Mouse (Mus musculus) liver, embryonic 11.5 days (tissue): ENCODE results near the gene Lst1. TPM values are rescaled to one million over a fixed set of nuclear protein-coding genes. Genes with fewer than 3 reads are reported as not detected.
A peak's percentile ranks its signal among the peaks of the same experiment; 100 is the strongest.

Source experiments
- ATAC-seq: fragments of 200-750 bp; cut with Nextera tagmentation; replicated peaks from 2 replicates; pipeline ENCODE4 v1.8.0; 2017; ENCODE audit warnings: moderate number of reproducible peaks, mild to moderate bottlenecking, moderate TSS enrichment, moderate library complexity; ENCODE audit not compliant: low FRiP score
- DNase-seq: peaks from one replicate; pipeline ENCODE4 v3.0.0-alpha.2; 2017; ENCODE audit warnings: low spot score
- H3K27ac ChIP-seq: fragments of 300-500 bp; sonication (generic); 2 replicates; pipeline ENCODE4 v1.5.1; 2014; ENCODE audit warnings: mild to moderate bottlenecking, low read depth, low read length, control low read depth
- H3K27me3 ChIP-seq: fragments of 300-500 bp; sonication (generic); replicated peaks from 2 replicates; pipeline ENCODE4 v1.6.1; 2014; ENCODE audit warnings: low read length, mixed read lengths; ENCODE audit not compliant: control insufficient read depth, insufficient read depth
- H3K36me3 ChIP-seq: fragments of 300-500 bp; sonication (generic); 2 replicates; pipeline ENCODE4 v1.6.1; 2014; ENCODE audit warnings: mild to moderate bottlenecking, low read length, moderate library complexity, mixed read lengths; ENCODE audit not compliant: control insufficient read depth, insufficient read depth
- H3K4me1 ChIP-seq: fragments of 300-500 bp; sonication (generic); replicated peaks from 2 replicates; pipeline ENCODE4 v1.6.1; 2014; ENCODE audit warnings: low read length, mixed read lengths; ENCODE audit not compliant: control insufficient read depth, insufficient read depth
- H3K4me2 ChIP-seq: fragments of 300-500 bp; sonication (generic); 2 replicates; pipeline ENCODE4 v1.6.1; 2014; ENCODE audit warnings: mild to moderate bottlenecking, control low read depth, moderate library complexity
- H3K4me3 ChIP-seq: fragments of 300-500 bp; sonication (generic); 2 replicates; pipeline ENCODE4 v1.5.1; 2014; ENCODE audit warnings: low read depth, low read length, control low read depth
- H3K9ac ChIP-seq: fragments of 300-500 bp; sonication (generic); 2 replicates; pipeline ENCODE4 v1.6.1; 2014; ENCODE audit warnings: low read depth, low read length, control low read depth
- H3K9me3 ChIP-seq: fragments of 300-500 bp; sonication (generic); 2 replicates; pipeline ENCODE4 v1.6.1; 2016; ENCODE audit warnings: low read length, inconsistent platforms, mixed read lengths; ENCODE audit not compliant: control insufficient read depth
- WGBS: fragments of 180-500 bp; shearing (Covaris S2); extraction: QIAGEN DNeasy Blood & Tissue Kit; methylation state at CpG from one replicate; pipeline ENCODE4 v1.1.7; 2014; 5-methylcytosine and 5-hydroxymethylcytosine counted together
- microRNA-seq: library from miRNA; unstranded; fragments of <30 nt; microRNA quantifications from one replicate; pipeline ENCODE4, GENCODE M21; 2017; ENCODE audit warnings: borderline number of aligned reads
- polyA plus RNA-seq: library from polyadenylated mRNA; unstranded; fragments of >200 nt; fragmentation: Nextera tagmentation; extraction: Ambion mirVana; gene quantifications from 2 replicates; pipeline ENCODE4 v1.2.1, GENCODE M21; 2014

Gene Lst1
- polyA plus RNA-seq, 1 experiment from 2014 or later, result 28.1 TPM

GRCm38 (mm10) chr17:35140490-35140996 lies 47.7 kb downstream of the Lst1 start:
- 77% methylated on average over 16 of the region's 16 CpGs for WGBS
- ATAC-seq, result no peak
- H3K4me2 ChIP-seq, result no peak overlapping the region

GRCm38 (mm10) chr17:35139269-35139668 lies 49.0 kb downstream of the Lst1 start:
- peaks cover 58% of the 10 kb centered on the region for H3K36me3 ChIP-seq
- H3K9me3 ChIP-seq, result no peaks in the 10 kb centered on the region; the same call in 1 of the 2 replicates
- DNase-seq, result no peak
- H3K9ac ChIP-seq, result no peak overlapping the region
- H3K4me1 ChIP-seq, result peaks cover 18% of the 10 kb centered on the region
- H3K4me3 ChIP-seq, result no peak overlapping the region
- 90% methylated on average over 3 of the region's 3 CpGs for WGBS
- no peak overlapping the region for H3K4me2 ChIP-seq
- ATAC-seq, result no peak
- H3K27ac ChIP-seq, result no peak overlapping the region
- H3K27me3 ChIP-seq, result no peaks in the 10 kb centered on the region

More at GRCm38 (mm10) chr17:35140490-35140996, 47.7 kb downstream of the Lst1 start:
- peaks cover 69% of the 10 kb centered on the region for H3K36me3 ChIP-seq
- H3K9me3 ChIP-seq, result no peaks in the 10 kb centered on the region; the same call in 1 of the 2 replicates
- DNase-seq, result no peak
- no peak overlapping the region for H3K9ac ChIP-seq
- H3K4me3 ChIP-seq, result no peak overlapping the region
- H3K27me3 ChIP-seq, result no peaks in the 10 kb centered on the region
- peaks cover 18% of the 10 kb centered on the region for H3K4me1 ChIP-seq
- no peak overlapping the region for H3K27ac ChIP-seq

- under 1% methylated on average over 39 of the region's 43 CpGs for WGBS
- Histone ChIP-seq H3K9me3 (no peaks in the 10 kb centered on the region), H3K4me1 (peaks cover 18% of the 10 kb centered on the region), H3K4me2 (peak overlapping the region; percentile 97), H3K9ac (peak overlapping the region; percentile 84), H3K36me3 (peaks cover 23% of the 10 kb centered on the region), H3K27me3 (no peaks in the 10 kb centered on the region), H3K27ac (peak overlapping the region; percentile 92), H3K4me3 (peak overlapping the region; percentile 90)
- no peak for DNase-seq
- ATAC-seq, result peak; percentile 53
These were observed 52.5 kb downstream of the Lst1 start for GRCm38 (mm10) chr17:35135591-35136320.

Small RNAs within 50 kb of the gene (microRNA-seq; reads per million reads assigned to microRNA genes)
- not detected for gene Mir6973a
- gene Mir6974, result not detected

Other genes with a start within 250 kb of the Lst1 start
- 0.14 and 0.41 TPM in 2 replicates for gene Hspa1b, start 229.2 kb downstream of the Lst1 start, polyA plus RNA-seq
- not detected in 2 replicates for gene Gm20481, start 218.5 kb downstream of the Lst1 start, polyA plus RNA-seq
- gene Hspa1a, start 216.3 kb downstream of the Lst1 start, polyA plus RNA-seq, result 4.7 and 5.7 TPM in 2 replicates
- gene Hspa1l, start 215.7 kb downstream of the Lst1 start, polyA plus RNA-seq, result 0.66 and 1.5 TPM in 2 replicates
- 304 and 315 TPM in 2 replicates for gene Lsm2, start 206.6 kb downstream of the Lst1 start, polyA plus RNA-seq
- 234 and 245 TPM in 2 replicates for gene Vars, start 187.5 kb downstream of the Lst1 start, polyA plus RNA-seq
- gene Vwa7, start 171.9 kb downstream of the Lst1 start, polyA plus RNA-seq, result 0.16 TPM in 2 replicates
- 6.9 and 8.5 TPM in 2 replicates for gene Sapcd1, start 160.4 kb downstream of the Lst1 start, polyA plus RNA-seq
- 3.8 and 4.7 TPM in 2 replicates for gene Msh5, start 141.7 kb downstream of the Lst1 start, polyA plus RNA-seq
- 118 and 134 TPM in 2 replicates for gene Clic1, start 138.5 kb downstream of the Lst1 start, polyA plus RNA-seq
- gene Ddah2, start 129.4 kb downstream of the Lst1 start, polyA plus RNA-seq, result 124 and 132 TPM in 2 replicates
- 0.34 and 1.8 TPM in 2 replicates for gene Ly6g6c, start 123.1 kb downstream of the Lst1 start, polyA plus RNA-seq
- 8.4 and 11.2 TPM in 2 replicates for gene Mpig6b, start 122.3 kb downstream of the Lst1 start, polyA plus RNA-seq
- gene Ly6g6e, start 111.5 kb downstream of the Lst1 start, polyA plus RNA-seq, result 0.57 TPM in 1 of 2 replicates, not detected in the other
- gene Ly6g6d, start 110.4 kb downstream of the Lst1 start, polyA plus RNA-seq, result 0.44 and 0.78 TPM in 2 replicates
- gene Ly6g6f, start 102.8 kb downstream of the Lst1 start, polyA plus RNA-seq, result 12.8 and 13.5 TPM in 2 replicates
- gene Abhd16a, start 99.2 kb downstream of the Lst1 start, polyA plus RNA-seq, result 71.6 and 79.8 TPM in 2 replicates
- gene Ly6g5c, start 80.2 kb downstream of the Lst1 start, polyA plus RNA-seq, result not detected in 2 replicates
- 0.69 and 0.89 TPM in 2 replicates for gene Ly6g5b, start 73.0 kb downstream of the Lst1 start, polyA plus RNA-seq
- 23.7 and 25.2 TPM in 2 replicates for gene Gpank1, start 67.0 kb downstream of the Lst1 start, polyA plus RNA-seq
- 246 and 259 TPM in 2 replicates for gene Csnk2b, start 66.4 kb downstream of the Lst1 start, polyA plus RNA-seq
- 6.0 and 7.1 TPM in 2 replicates for gene D17H6S53E, start 62.1 kb downstream of the Lst1 start, polyA plus RNA-seq
- 429 and 459 TPM in 2 replicates for gene Apom, start 56.4 kb downstream of the Lst1 start, polyA plus RNA-seq
- 61.4 and 73.6 TPM in 2 replicates for gene Bag6, start 53.3 kb downstream of the Lst1 start, polyA plus RNA-seq
- gene Prrc2a, start 23.5 kb downstream of the Lst1 start, polyA plus RNA-seq, result 169 and 205 TPM in 2 replicates
- gene Aif1, start 12.4 kb downstream of the Lst1 start, polyA plus RNA-seq, result 13.9 and 20.0 TPM in 2 replicates
- 0.70 and 0.78 TPM in 2 replicates for gene Ltb, start 6.0 kb upstream of the Lst1 start, polyA plus RNA-seq
- gene Tnf, start 13.6 kb upstream of the Lst1 start, polyA plus RNA-seq, result 0.47 and 0.53 TPM in 2 replicates
- not detected in 2 replicates for gene Lta, start 16.9 kb upstream of the Lst1 start, polyA plus RNA-seq
- gene Gm16181, start 32.4 kb upstream of the Lst1 start, polyA plus RNA-seq, result 0.53 TPM in 1 of 2 replicates, not detected in the other
- gene Atp6v1g2, start 45.2 kb upstream of the Lst1 start, polyA plus RNA-seq, result 2.6 and 2.9 TPM in 2 replicates
- gene Nfkbil1, start 47.4 kb upstream of the Lst1 start, polyA plus RNA-seq, result 4.6 and 5.4 TPM in 2 replicates
- gene Ddx39b, start 53.3 kb upstream of the Lst1 start, polyA plus RNA-seq, result 432 and 439 TPM in 2 replicates
- 88.0 and 90.8 TPM in 2 replicates for gene H2-D1, start 74.3 kb upstream of the Lst1 start, polyA plus RNA-seq
- 0.40 and 0.60 TPM in 2 replicates for gene H2-Q1, start 132.0 kb upstream of the Lst1 start, polyA plus RNA-seq
- gene H2-Q2, start 153.8 kb upstream of the Lst1 start, polyA plus RNA-seq, result 1.6 and 2.1 TPM in 2 replicates
- gene H2-Q4, start 191.2 kb upstream of the Lst1 start, polyA plus RNA-seq, result 1.8 and 2.0 TPM in 2 replicates
- gene H2-Q6, start 236.4 kb upstream of the Lst1 start, polyA plus RNA-seq, result 15.2 and 16.4 TPM in 2 replicates